Mouse (Mus musculus): ENCODE results near the gene Fam83e.

Gene Fam83e

GRCm38 (mm10) chr7:45715090-45715708, 5.8 kb upstream of the Fam83e start, which contains the start of gene Rpl18:
Gene Rpl18, plus strand, starts transcription at chr7:45715457.
- DNase-seq (ENCODE audit: low read depth, low spot score): peak; percentile 97

GRCm38 (mm10) chr7:45715741-45716459, 5.1 kb upstream of the Fam83e start:
- no peak for DNase-seq (ENCODE audit: low read depth, low spot score)

DNA sequence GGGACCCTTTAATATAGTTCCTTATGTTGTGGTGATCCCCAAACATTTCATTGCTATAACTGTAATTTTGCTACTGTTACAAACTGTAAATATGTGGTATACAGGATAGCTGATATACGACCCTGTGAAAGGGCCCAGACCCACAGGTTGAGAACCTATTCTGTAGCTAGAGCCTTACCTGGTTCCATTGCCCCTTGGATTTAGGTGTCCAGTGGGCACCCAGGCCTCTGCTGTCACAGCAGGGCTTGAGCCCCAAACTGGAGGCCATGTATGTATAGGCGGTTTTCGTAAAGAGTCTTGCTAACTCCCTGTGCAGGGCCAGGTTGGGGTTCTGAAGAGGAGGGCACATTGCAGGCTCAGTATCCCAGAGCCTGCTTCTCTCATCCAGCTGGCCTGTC, 4.6 kb upstream of the Fam83e start:
- DNase-seq (ENCODE audit: low read depth, low spot score): no peak

DNA sequence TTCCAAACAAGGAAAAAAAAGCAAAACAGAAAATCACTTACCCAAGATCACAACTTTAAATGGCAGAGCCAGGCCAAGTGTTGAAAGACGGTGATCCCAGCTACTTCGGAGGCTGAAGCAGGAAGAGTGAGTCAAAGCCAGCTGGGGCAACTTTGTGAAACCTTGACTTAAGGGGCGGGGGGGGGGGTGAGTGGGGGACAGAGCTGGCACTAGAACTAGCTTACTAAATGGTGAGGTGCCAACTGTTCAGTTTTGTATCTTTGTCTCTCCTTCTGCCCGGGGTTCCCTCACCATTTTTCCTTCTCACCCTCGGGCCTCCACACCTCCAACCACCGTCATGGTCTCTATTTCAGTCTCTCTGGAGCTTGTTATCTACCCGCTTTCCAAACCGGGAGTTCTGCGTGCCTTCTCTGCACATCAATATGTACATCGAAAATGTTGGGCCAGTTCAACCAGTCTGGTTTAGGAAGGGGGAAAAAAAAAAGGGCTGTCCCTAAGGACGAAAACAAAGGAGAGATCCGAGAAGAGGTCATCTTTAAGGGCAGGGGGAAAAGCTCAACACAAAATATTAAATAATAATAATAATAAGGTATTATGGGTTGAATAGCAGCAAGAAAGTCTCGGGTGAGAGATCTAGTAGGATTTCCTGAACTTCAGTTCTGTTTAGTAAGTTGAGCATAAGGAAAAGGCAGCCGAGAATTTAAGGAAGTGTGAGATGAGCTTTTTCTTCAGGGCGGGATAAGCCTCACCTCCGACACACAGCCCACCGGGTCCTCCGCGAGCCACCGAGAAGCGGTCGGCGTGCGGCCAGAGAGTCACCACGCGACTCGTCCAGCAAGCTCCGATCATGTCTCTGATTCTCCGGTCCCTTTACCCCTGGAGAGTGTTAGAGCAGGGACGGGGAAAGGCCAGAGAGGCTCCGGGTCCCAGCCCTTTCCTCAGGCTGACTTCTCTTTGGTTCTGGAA, 3.8 kb upstream of the Fam83e start:
- no peak for DNase-seq (ENCODE audit: low read depth, low spot score)

DNA sequence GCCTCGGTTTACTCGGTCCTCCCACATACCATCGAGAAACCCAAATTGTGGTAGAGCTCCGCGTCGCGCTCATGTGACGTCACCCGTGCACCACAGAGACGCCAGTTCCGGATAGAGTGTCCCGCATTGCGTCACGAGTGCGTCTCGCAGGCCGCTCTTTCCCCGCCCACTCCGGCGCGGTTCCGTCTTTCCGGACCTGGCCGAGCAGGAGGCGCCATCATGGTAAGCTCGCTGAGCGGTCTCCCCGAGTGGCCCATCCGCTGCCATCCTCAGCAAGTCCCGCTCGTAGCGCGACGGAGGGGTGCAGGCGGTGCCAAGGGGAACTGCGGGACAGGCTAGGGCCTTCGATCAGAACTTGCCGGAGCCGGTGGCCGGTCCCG, 3.1 kb upstream of the Fam83e start, which contains the start of gene Sphk2:
TSS of gene Sphk2 (minus strand) at position 85 of the 380 bp plus-strand sequence.
- peak; percentile 98 for DNase-seq (ENCODE audit: low read depth, low spot score)

DNA sequence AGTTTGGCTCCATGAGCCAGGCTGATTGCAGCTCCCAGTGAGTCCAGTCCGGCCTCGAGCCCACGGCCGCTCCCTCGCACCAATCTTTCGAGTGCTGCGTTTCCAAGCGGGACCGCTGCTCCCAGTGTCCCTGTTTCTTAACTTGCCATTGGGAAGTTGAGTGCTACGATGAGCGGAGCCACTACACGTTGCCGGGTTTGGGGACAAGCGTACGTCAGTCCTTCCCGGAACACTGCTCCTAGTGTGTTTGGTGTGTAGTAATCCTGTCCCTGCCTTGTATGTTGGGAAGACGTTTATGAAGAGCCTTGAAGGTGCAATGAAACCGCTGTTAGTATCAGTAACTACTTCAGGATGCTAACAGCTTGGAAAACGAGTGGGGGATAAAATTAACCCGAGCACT, 2.7 kb upstream of the Fam83e start:
- DNase-seq (ENCODE audit: low read depth, low spot score): no peak

- no peak for DNase-seq (ENCODE audit: low read depth, low spot score)
Measured at GRCm38 (mm10) chr7:45719180-45719579, 1.8 kb upstream of the Fam83e start.

- no peak for DNase-seq (ENCODE audit: low read depth, low spot score)
Measured at GRCm38 (mm10) chr7:45719738-45720412, 1.1 kb upstream of the Fam83e start.

DNA sequence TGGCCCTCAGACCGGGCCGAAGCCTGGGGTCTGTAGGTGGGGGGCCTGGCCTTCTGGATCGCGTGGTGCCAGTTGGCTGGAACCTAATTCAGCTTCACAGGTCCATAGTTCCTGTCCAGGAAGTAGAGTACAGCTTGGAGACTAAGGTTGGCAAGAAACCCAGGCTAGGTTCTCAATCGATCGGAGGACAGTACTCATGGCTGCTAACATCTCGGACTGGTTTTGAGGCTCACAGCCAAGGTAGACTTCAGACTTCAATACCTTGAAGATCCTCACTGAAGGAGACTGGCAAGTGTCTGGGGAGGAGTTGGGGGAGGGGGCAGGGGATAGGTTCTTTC, 191 bp downstream of the Fam83e start:
- no peak for DNase-seq (ENCODE audit: low read depth, low spot score)

DNA sequence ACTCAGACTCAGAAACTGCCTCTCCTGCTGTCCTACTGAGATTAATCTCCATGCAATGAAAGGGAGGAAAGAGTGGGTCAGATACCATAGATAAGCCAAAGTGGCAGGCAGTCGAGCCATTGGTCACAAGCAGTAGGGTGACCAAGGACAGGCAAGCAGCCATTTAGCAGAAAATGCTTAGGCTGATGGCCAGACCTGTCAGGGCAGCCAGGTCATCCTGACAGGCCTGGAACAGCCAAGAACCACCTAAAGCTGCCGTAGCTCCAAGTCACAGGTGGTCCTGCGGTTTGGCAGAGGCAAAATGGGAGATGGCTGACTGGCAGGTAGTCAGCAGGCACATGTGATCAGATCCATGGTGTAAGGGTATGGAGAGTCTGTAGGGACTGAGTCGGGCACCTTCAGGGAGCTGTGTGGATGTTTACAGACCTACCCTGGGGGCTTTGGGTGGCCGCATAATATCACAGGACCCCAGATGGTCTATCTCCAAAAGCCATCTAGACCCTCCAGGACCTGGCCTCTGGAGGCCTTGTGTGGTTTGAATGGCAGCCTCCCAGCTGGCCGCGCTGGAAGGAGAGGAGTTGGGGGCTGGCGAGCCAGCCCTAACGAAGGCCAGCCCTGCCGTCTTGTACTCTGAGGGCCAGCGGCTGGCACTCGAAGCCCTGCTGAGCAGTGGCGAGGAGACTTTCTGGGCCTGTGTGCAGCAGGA, 783 bp downstream of the Fam83e start:
- no peak for DNase-seq (ENCODE audit: low read depth, low spot score)

GRCm38 (mm10) chr7:45722348-45722713, 1.3 kb downstream of the Fam83e start:
- no peak for DNase-seq (ENCODE audit: low read depth, low spot score)

DNA sequence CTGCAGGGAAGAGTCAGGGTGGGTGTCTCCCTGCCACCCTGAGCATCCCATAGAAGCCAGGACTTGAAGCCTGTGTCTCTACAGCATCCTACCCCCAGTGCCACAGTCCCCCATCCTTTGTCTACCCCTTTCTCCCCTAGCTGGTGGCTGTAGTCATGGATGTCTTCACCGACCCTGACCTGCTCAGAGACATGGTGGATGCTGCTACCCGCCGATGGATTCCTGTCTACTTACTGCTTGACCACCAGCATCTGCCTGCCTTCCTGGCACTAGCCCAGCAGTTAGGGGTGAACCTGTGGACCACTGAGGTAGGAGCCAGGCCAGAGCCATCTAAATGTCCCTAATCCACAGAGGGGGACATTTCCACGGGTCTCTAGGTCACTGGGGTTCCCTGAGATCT, 2.3 kb downstream of the Fam83e start:
- no peak for DNase-seq (ENCODE audit: low read depth, low spot score)

DNA sequence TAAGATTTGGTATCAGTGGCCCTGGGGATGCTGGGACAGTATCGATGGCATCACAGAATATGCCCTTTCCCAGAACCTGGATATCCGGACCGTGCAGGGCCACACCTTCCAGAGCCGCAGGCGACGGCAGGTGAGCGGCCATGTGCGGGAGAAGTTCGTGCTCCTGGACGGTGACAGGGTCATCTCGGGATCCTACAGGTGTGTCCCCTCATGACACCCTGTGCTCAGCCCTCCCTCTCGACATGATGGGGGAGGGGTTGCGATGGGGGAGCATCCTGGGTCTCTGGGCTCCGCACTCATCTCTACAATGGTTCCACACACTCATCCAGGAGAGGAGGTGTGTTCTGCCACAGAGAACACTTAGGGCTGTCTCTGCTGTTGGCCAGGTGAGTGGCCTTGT, 2.8 kb downstream of the Fam83e start:
- no peak for DNase-seq (ENCODE audit: low read depth, low spot score)

- no peak for DNase-seq (ENCODE audit: low read depth, low spot score)
Measured at GRCm38 (mm10) chr7:45725151-45725550, 4.1 kb downstream of the Fam83e start.

DNA sequence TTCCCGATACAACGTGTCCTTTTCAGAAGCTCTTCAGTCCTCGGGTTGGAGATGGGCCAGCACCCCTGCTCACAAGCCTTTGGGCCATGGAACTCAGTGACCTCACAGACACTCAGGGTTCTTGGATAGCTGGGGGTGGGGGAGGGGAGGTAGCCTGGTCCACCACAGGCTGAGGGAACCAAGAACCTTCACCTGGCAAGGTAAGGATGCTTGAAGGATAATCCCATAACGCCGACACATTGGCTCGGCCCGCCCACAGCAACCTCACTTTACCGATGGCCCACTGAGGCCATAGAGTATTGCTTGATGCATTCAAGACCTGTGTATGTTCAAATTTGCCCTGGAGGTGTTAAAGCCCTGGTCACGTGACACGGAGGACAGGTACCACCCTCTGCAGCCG, 4.7 kb downstream of the Fam83e start, which contains the start of gene Spaca4:
TSS of gene Spaca4 (minus strand) at position 101 of the 400 bp plus-strand sequence.
- no peak for DNase-seq (ENCODE audit: low read depth, low spot score)

- no peak for DNase-seq (ENCODE audit: low read depth, low spot score)
Measured at GRCm38 (mm10) chr7:45726419-45726818, 5.4 kb downstream of the Fam83e start.

- DNase-seq (ENCODE audit: low read depth, low spot score): no peak
Measured at GRCm38 (mm10) chr7:45727625-45728024, 6.6 kb downstream of the Fam83e start.

GRCm38 (mm10) chr7:45730727-45731431, 9.9 kb downstream of the Fam83e start:
- no peak for DNase-seq (ENCODE audit: low read depth, low spot score)

GRCm38 (mm10) chr7:45733477-45733876, 12.5 kb downstream of the Fam83e start:
- DNase-seq (ENCODE audit: low read depth, low spot score): no peak

GRCm38 (mm10) chr7:45739162-45739763, 18.3 kb downstream of the Fam83e start:
- peak; percentile 75 for DNase-seq (ENCODE audit: low read depth, low spot score)
